Mouse (Mus musculus): ENCODE results near the gene Cds2.
"Not testable (repeated sequence)": the region's sequence is repeated elsewhere in the genome, so short reads cannot be mapped to it uniquely, and the experiment has no call there.

The Cds2 gene

DNA sequence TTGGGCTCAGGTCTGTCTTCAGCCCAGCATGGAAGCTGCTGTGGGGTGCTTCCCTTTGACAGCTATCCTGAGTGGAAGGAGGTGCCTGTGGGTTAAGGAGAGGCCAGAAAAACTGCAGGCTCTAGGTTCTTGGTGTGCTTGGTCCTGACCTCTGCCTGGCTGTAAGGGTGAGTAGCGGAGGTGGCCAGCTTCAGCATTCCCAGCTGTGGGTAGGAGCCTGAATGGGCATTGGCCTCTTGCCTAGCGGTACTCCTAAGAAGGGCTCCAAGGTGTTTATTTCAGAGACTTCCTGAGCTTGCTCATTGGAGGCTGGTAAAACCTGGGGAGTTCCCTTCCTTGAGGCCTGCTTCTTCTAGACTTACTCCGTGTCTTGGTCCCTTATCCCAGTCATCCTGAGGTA, 28.3 kb downstream of the Cds2 start:
- no peak for DNase-seq (ENCODE audit: extremely low read depth, low read depth)

DNA sequence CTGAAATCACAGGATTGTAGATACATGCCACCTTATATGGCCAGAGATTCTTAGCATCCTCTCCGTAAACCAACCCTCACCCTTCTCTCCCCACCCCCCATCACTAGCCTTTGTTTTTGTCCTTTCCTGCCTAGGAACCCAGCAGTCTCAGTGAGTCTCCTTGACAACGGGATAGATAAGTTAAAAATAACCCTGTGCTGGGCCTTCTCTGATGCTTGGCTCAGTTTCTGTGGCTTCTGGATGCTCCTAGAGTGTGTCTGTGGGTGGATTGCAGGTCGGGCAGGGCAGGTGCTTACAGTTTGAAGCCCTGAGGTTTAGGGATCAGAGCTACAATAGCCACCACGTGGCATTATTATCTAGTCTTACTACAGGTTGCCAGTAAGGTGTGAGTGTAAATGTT, 29.1 kb downstream of the Cds2 start:
- peak; percentile 26 for DNase-seq (ENCODE audit: extremely low read depth, low read depth)

DNA sequence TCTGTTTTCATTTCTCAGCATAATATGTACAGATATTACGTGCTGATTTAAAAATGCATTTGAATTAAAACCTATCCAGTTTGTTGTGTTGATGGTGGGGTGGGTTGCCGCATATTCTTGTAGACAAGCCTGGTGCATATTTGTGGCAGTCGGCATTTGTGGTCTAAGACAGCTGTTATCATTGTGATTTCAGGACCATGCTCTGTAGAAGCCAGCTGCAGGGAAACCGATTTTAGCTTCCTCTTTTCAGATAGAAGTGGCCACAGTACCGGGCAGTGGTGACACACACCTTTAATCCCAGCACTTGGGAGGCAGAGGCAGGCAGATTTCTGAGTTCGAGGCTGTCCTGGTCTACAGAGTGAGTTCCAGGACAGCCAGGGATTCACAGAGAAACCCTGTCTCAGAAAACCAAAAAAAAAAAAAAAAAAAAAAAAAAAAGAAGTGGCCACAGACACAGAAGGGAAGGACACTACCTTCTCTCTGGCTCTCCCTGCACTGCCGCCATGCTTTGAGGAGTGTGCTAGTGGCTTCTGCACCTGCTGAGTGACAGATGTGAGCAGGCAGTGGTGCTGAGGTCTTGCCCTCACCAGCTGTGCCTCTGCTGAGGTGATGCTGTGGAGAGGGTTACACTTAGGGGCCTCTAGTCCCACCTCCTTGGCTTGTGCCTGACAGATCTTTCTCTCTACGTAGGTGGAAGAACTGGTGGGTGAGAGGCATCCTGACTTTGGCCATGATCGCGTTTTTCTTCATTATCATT, 30.9 kb downstream of the Cds2 start:
- peak; percentile 86 for DNase-seq (ENCODE audit: extremely low read depth, low read depth)

DNA sequence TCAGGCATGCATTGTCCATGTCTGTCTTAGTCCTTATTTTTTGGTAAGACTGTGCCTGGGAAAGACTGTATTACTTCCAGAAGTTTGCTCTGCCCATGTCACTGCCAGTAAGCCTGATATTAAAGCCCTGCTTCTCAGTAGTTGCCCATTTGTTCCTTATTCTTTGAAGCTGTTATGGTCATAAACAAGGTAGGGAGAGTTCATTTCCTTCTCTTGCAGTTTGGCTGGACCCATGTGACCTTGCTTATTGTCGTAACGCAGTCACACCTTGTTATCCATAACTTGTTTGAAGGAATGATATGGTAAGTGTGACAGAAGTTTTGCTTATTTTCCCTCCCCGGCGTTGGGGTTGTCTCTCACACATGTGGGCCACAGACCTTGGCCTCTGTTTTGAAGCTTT, 35.3 kb downstream of the Cds2 start:
- DNase-seq (ENCODE audit: extremely low read depth, low read depth): no peak

DNA sequence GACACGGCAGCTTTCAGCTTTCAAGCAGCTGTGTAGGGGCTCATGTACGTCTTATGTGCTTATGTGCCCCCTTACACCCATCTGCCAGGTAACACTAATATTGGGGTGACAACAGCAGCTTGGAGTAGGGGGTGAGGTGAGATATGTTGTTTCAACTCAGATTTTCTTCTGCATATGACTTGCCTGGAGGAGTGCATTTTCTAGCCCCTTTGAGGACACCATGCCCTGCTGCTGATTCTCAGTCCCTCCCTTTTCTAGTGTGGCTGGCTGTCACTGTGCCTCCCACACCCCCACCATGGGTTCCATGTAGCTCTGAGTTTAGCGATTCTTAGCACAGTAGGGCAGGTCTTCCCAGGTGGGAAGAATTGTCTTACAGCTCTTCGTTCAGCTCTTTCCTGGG, 38.5 kb downstream of the Cds2 start:
- DNase-seq (ENCODE audit: extremely low read depth, low read depth): no peak

DNA sequence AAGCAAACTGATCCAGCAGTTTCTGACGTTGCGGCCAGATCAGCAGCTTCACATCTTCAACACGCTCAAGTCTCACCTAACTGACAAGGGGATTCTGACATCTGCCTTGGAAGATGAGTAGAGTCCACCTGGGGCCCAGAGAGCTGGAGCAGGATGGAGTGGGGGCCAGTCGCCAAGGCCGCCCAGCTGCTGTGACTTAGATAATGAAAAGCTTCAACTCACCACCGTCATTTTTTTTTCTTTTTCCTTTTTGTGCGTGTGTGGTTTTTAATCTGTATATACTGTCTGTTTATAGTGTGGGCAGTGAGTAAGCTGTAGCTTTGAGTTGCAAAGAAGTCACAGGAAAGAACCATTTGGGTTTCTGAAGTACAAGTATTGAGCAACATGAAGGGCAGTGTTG, 42.2 kb downstream of the Cds2 start:
- peak; percentile 85 for DNase-seq (ENCODE audit: extremely low read depth, low read depth)

DNA sequence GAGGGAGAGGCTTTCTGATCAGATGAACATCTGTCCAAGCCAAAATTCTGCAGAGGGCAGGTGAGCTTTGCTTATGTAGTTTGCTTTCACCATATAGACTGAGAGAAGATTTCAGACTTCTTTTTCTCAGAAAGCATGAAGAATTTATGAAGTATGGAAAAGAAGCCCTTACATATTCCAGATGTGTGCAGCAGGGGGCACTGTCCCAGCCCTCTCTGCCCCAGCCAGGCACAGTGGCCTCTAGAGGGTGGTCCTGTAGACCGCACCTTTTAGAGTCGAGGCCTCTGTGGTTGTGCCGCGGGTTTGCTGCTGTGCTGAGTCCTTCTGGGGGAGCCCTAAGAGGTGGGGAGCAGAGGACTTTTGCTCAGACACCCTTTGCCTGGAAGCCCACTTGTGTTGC, 43.0 kb downstream of the Cds2 start:
- no peak for DNase-seq (ENCODE audit: extremely low read depth, low read depth)

DNA sequence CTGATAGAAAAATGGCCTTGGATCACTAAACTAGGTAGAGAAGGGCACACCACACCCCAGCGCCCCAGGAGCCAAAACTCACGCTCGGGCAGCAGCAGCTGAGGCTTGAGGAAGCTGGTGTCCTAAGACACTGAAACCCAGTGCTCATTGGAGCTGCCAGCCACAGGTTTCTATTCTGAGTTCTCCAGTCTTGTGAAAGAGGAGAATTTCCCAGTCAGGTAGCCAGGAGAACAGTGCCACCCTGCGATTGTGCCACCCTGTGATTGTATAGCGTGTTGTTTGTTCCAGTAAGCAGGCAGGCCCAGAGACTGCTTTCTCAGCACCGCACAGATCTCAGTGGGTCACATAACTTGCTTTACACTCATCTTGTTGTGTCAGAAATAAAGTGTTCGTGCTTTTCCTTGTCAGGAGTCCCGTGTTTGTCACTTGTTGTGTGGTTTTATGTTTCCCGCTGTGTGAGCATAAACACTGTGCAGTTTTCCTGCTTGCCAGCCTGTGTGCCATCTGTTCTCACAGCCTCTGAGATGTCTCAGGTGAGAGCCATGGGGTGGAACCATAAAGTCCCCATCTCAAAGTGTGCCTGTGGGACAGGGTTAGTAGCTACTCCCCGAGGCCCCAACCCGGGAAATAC, 44.4 kb downstream of the Cds2 start:
- DNase-seq (ENCODE audit: extremely low read depth, low read depth): no peak

DNA sequence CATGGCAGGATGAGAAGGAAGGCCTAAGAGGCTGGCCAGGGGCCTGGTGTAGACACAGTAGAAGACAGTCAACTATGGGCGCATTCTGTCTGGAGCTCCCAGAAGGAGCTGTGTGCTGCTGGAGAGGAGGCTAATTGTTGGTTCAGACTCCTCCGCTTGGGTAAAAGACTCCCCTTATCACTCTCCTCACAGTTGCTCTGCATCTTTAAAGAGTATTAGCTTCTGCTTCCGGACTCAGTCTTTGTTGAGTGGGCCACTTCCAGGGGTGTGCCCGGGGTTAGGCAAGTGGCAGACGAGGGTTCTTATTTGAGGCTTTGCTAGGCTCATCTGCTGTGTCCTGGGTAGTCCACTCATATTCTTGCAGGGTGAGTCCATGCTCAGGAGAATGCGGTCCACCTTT, 45.9 kb downstream of the Cds2 start:
- peak; percentile 82 for DNase-seq (ENCODE audit: extremely low read depth, low read depth)

DNA sequence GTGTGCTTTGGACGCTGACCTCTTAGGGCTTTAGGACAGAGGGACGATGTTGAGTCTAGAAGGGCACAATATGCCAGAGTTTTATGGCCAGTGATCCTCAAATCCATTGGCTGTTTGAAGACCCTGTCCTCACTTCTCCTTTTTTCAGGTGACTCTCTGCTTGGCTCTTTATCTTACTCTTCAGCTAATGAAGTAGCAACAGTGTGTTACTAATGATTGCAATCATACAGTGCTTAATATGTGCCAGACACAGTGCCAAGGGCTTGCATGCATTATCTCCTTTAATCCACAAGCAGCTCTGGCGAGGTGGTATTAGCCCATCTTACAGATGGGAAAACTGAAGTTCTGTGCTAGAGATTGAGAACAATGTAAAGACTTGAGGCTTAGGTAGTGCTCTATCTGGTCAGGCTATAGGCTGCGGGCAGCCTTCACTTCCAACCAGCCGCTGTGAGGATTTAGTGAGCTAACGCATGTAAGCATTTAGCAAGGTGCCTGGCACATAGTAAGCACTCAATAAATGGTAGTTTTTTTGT, 46.5 kb downstream of the Cds2 start:
- DNase-seq (ENCODE audit: extremely low read depth, low read depth): peak; percentile 58

DNA sequence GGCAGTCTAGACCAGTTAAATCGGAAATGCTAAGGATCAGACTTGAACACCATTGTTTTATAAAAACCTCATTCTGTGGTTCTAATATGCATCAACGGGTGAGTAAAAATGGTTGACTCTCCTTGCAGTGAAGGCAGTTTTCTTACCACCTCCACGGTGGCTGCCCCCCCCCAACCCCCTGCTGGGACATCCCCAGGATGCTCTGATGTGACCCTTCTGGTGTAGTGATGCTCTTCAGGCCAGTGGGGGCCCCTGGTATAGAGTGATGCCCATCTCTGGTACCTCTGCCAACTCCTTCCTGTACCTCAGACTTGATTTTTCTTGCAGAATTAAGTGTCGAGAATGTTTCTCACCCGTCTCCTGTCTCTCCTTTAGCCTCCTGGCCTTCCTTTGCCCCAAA, 49.7 kb downstream of the Cds2 start:
- DNase-seq (ENCODE audit: extremely low read depth, low read depth): no peak

DNA sequence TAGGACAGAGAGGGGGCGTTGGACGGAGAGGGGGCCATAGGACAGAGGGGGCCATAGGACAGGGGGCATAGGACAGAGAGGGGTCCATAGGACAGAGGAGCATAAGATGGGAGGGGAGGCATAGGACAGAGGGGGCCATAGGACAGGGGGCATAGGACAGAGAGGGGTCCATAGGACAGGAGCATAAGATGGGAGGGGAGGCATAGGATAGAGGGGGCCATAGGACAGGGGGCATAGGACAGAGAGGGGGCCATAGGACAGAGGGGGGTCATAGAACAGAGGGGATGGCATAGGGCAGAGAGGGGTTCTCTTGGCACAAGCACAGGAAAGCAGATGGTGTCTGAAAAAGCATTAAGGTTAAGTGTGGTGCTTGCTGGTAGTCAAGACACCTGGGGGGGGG, 50.6 kb downstream of the Cds2 start:
- DNase-seq (ENCODE audit: extremely low read depth, low read depth): no peak

DNA sequence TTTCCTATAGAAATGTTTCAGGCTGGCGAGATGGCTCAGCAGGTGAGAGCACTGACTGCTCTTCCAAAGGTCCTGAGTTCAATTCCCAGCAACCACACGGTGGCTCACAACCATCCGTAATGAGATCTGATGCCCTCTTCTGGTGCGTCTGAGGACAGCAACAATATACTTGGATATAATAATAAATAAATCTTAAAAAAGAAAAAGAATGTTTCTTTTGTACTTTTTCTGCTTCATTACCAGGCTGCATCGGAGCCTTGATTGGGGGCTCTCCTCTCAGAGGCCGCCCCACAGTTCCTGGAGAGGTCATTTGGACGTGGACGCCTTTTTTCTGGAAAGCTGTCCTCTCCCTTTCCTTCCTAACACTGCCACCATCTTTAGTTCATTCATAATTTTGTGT, 51.1 kb downstream of the Cds2 start:
- not testable (repeated sequence) for DNase-seq (ENCODE audit: extremely low read depth, low read depth)

DNA sequence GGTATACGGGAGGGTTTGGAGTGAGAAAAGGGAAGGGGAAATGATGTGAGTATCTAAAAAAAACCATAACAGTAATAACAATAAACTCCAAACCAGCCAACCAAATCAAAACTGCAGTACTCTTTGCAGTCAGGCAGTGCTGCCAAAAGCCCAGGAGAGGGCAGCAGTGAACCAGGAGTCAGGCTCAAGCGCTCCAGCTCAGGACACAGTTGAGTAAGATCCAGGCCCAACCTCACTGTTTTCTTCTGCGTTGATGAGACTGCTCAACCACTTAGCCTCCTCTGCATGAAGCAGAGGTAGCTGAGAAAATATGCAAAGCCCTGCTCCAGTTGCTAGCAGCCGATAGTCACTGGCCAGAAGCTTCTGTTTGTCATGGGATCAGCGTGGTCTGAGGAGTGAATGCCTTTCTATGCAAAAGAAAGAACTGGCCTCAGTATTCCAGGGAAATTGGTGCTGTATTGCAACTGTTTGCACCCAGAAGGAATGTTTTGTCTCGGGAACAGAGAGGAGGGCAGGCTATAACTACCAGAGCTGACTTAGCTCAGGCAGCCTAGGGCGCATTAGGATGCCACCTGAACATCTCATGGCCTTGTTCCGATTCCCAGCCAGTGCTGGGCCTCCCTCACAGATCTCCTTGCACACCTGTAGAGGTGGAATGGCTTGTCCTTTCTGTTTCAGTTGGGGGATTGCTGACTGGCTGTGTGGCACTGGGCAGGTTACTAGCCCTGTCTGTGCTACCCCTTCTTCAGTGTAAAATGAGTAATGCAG, 53.3 kb downstream of the Cds2 start:
- peak; percentile 52 for DNase-seq (ENCODE audit: extremely low read depth, low read depth)

DNA sequence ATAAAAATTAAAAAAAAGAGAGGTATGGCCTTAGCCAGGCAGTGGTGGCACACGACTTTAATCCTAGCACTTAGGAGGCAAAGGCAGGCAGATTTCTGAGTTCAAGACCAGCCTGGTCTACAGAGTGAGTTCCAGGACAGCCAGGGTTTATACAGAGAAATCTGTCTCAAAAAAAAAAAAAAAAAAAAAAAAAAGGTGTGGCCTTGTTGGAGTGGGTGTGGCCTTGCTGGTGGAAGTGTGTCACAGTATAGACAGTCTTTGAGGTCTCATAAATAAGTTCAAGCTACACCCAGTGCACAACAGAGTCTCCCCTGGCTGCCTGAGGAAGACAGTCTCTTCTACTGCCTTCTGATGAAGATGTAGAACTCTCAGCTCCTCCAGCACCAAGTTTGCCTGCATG, 54.2 kb downstream of the Cds2 start:
- no peak for DNase-seq (ENCODE audit: extremely low read depth, low read depth)

DNA sequence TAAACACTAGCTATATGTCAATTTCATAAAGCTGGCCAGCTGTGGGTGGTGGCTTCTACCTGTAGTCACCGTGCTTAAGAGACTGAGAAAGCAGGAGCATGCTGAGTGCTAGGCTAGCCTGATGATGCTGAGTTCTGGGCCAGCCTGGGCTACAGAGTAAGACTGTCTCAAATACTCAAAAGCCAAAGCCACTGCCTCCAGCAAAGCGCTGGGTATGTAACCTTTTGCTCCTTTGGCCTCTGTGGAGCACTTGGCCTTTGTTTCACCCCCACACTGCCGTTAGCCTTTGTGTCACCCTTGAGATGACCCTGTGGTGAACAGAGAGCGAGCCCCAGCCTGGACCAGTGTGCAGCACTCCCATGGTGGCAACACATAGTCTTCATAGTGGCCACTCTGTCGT, 57.6 kb downstream of the Cds2 start:
- no peak for DNase-seq (ENCODE audit: extremely low read depth, low read depth)

DNA sequence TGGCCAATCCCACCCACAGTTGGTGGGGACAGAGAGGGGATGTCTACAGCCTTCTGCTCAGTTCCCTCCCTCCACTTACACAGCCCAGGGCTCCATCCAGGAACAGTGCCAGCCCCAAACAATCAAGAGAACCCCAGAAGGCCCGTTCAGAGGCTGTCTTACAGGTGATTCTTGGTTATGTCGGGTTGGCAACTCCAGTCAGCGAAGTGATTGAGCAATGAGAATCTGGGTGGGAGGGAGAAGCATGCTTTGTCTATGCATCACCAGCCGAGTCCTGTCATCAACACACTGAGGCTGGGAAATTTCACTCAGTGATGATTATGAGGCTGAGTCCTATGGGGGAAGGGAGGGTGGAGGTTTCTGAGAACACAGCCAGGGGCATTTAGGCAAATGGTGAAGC, 60.6 kb downstream of the Cds2 start:
- DNase-seq (ENCODE audit: extremely low read depth, low read depth): no peak

DNA sequence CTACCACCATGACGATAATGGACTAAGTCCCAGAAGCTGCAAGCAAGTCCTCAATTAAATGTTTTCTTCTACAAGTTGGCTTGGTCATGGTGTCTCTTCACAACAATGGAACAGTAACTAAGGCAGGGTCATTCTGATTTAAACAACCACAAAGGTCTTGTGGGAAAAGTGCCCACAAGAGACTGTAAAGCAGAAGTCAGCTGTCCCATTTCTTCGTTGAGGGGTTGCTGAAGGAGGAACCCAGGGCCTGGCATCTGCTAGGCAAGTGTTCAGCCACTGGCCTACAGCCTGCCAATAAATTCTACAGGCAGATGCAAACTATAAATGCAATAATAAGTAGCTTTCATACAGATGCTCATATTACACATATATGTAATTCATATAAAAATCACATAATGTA, 74.3 kb downstream of the Cds2 start:
- DNase-seq (ENCODE audit: extremely low read depth, low read depth): no peak

DNA sequence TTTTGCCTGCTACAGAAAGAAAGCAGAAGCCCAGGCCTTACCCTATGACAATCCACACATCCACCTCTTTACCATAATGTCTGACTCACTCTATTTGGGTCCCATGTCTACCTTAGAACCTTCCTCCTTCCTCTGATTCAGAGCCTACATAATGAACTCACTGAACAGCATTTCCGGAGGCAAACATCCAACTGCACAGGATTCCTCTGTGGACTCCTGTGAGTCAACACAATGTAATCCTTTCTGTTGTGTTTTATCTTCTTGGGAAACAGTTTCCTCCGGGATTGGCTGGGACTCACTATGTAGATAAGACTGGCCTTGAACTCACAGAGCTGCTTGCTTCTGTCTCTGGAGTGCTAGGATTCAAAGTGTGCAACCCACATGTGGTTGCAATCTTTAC, 77.4 kb downstream of the Cds2 start:
- no peak for DNase-seq (ENCODE audit: extremely low read depth, low read depth)

DNA sequence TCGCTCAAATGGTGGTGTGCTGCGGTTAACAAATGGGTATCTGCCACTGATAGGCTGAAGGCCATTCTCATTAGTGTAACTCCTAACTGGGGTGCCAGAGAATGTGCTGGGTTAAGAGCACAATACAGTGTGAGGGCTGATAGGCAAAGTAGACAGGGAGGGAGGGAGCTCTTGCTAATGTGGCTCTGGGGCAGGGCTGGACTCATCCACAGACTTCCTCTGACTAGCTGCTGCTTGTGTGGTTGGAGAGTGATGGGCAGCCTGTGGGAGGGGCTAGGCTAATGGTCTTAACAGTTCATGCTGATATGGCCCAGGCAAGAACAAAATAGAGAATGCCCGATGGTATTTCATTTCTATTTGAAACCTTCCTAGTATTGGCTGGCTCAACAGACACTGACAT, 78.3 kb downstream of the Cds2 start:
- DNase-seq (ENCODE audit: extremely low read depth, low read depth): no peak

DNA sequence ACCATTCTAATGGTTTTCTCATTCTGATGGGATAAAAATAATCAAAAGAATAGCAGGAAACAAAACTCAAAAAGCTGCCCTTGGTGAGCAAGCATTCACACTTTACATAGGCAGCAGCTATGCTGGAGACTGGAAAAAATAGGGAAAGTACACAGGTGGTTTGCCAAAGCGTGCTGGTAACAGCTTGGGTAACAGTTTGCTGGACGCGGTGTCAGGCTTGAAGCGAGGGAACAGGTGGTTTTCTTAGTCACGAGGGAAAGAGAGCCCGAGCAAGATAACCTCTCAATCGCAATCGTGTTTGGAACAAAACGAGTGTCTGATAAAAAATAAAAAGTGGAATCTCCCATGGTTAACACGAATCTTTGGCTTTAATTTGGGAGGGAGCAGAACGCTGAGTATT, 80.9 kb downstream of the Cds2 start:
- DNase-seq (ENCODE audit: extremely low read depth, low read depth): no peak
